In the genomic region with DNA sequence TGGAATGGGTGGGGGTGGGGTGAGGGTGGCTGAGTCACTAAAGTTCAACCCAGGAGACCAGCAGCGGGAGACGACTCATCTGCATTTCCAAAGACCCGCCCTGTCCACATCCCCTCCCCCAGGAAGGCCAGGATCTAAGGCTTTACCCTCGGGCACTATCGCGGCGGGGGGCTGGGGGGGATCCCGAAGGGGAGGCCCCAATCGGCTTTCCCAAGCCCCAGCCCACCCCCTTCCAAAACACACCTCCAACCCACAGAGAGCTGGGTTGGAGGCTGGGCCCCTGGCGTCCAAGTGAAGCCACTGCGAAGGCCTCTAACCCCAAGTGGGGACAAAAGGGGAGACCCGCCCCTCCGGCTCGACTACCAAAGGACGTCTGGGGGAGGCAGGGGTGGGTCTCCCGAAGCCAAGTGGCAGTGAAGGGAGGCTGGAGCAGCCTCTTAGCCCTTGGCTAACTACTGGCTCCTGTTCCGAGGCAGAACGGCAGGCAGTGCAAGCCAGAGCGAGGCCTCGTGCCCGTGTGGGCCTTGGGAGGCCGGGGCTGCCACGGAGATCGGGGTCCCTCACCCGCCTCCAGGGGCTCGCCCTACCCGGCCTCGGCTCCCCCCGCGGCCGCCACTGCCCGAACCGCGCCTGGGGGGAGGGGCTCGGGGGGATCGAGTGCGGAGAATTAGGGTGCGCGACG, we compare ENCODE assay signal across 8 mouse cellular contexts. TPM values are rescaled to one million over a fixed set of nuclear protein-coding genes. Genes with fewer than 3 reads are reported as not detected.
DNase-seq lines count a peak whose midpoint lies in the region; ATAC-seq lines count a peak whose summit lies in the region.

No protein-coding gene starts in this region.

- peak overlapping the region; percentile 99 for H3K4me2 ChIP-seq in embryonic facial prominence, embryonic 12.5 days (replicated peaks)
- H3K4me2 ChIP-seq in heart, embryonic 12.5 days, result peak overlapping the region; percentile 94
- peak overlapping the region; percentile 94 for H3K4me2 ChIP-seq in kidney, embryonic 16.5 days (replicated peaks; ENCODE audit: low read depth, low read length)

- no peaks in the 10 kb centered on the region for H3K9me3 ChIP-seq in embryonic facial prominence, embryonic 12.5 days
- no peaks in the 10 kb centered on the region for H3K9me3 ChIP-seq in heart, embryonic 12.5 days (replicated peaks)
- H3K9me3 ChIP-seq in kidney, embryonic 16.5 days (ENCODE audit: low read length), result no peaks in the 10 kb centered on the region

- peak overlapping the region; percentile 100 for H3K9ac ChIP-seq in embryonic facial prominence, embryonic 12.5 days
- peak overlapping the region; percentile 98 for H3K9ac ChIP-seq in heart, embryonic 12.5 days
- peak overlapping the region; percentile 90 for H3K9ac ChIP-seq in kidney, embryonic 16.5 days (replicated peaks; ENCODE audit: low read length)

- ATAC-seq in embryonic facial prominence, embryonic 12.5 days (ENCODE audit: insufficient number of reproducible peaks, insufficient read depth, low FRiP score, low TSS enrichment), result peak; percentile 18
- ATAC-seq in heart, embryonic 12.5 days (ENCODE audit: insufficient number of reproducible peaks, low FRiP score), result peak; percentile 65
- peak; percentile 49 for ATAC-seq in kidney, embryonic 16.5 days (ENCODE audit: low FRiP score, low TSS enrichment)

- DNase-seq in 3134 (ENCODE audit: extremely low read depth, insufficient read length, low spot score), result peak; percentile 94
- DNase-seq in NIH3T3 (ENCODE audit: low read depth), result peak; percentile 97
- peak; percentile 86 for DNase-seq in lung, postnatal 36 days
- peak; percentile 40 for DNase-seq in splenic B cell, adult 2 months (ENCODE audit: low read depth, low spot score)
- DNase-seq in layer of hippocampus, adult 8-10 months (ENCODE audit: low spot score in 2 of 2), result no peak

- H3K27ac ChIP-seq in embryonic facial prominence, embryonic 12.5 days, result peak overlapping the region; percentile 100
- H3K27ac ChIP-seq in heart, embryonic 12.5 days (ENCODE audit: poor library complexity, severe bottlenecking), result peak overlapping the region; percentile 100
- H3K27ac ChIP-seq in kidney, embryonic 16.5 days (ENCODE audit: low read length), result peak overlapping the region; percentile 100

- H3K4me1 ChIP-seq in embryonic facial prominence, embryonic 12.5 days, result peaks cover 50% of the 10 kb centered on the region
- H3K4me1 ChIP-seq in heart, embryonic 12.5 days (replicated peaks), result peaks cover 60% of the 10 kb centered on the region
- peaks cover 43% of the 10 kb centered on the region for H3K4me1 ChIP-seq in kidney, embryonic 16.5 days (ENCODE audit: insufficient read depth, low read length)

- 2% methylated on average over 39 of the region's 40 CpGs for WGBS in embryonic facial prominence, embryonic 12.5 days
- under 1% methylated on average over 40 of the region's 40 CpGs for WGBS in heart, embryonic 12.5 days
- WGBS in kidney, embryonic 16.5 days, result under 1% methylated on average over 37 of the region's 40 CpGs

- H3K4me3 ChIP-seq in embryonic facial prominence, embryonic 12.5 days, result peak overlapping the region; percentile 71
- peak overlapping the region; percentile 67 for H3K4me3 ChIP-seq in heart, embryonic 12.5 days
- peak overlapping the region; percentile 59 for H3K4me3 ChIP-seq in kidney, embryonic 16.5 days (ENCODE audit: low read length)

- no peaks in the 10 kb centered on the region for H3K27me3 ChIP-seq in embryonic facial prominence, embryonic 12.5 days
- no peaks in the 10 kb centered on the region for H3K27me3 ChIP-seq in heart, embryonic 12.5 days (replicated peaks)
- no peaks in the 10 kb centered on the region for H3K27me3 ChIP-seq in kidney, embryonic 16.5 days (ENCODE audit: insufficient read depth, low read length)
- no peaks in the 10 kb centered on the region for H3K27me3 ChIP-seq in splenic B cell, adult 2 months (ENCODE audit: control insufficient read depth, insufficient read depth, low read length, poor library complexity, severe bottlenecking)

- H3K36me3 ChIP-seq in embryonic facial prominence, embryonic 12.5 days, result peaks cover 10% of the 10 kb centered on the region; the same call in 1 of the 2 replicates
- no peaks in the 10 kb centered on the region for H3K36me3 ChIP-seq in heart, embryonic 12.5 days
- H3K36me3 ChIP-seq in kidney, embryonic 16.5 days (ENCODE audit: insufficient read depth, low read length), result peaks cover 10% of the 10 kb centered on the region; the same call in 1 of the 2 replicates
- H3K36me3 ChIP-seq in splenic B cell, adult 2 months (ENCODE audit: control insufficient read depth, insufficient read depth, low read length, poor library complexity, severe bottlenecking), result peaks cover 5% of the 10 kb centered on the region

RNA-seq across cellular contexts. Expression of gene Setd1b, which starts 3.6 kb away (rescaled TPM):
- 11.7 and 12.4 TPM in 2 replicates for polyA plus RNA-seq in embryonic facial prominence, embryonic 12.5 days (2016; fragmentation: Nextera tagmentation; extraction: Ambion mirVana)
- 7.4 and 8.1 TPM in 2 replicates for polyA plus RNA-seq in heart, embryonic 12.5 days (2016; fragmentation: Nextera tagmentation; extraction: Ambion mirVana)
- 8.4 and 11.0 TPM in 2 replicates for polyA plus RNA-seq in kidney, embryonic 16.5 days (2015; fragmentation: Nextera tagmentation; extraction: Ambion mirVana)
- total RNA-seq in layer of hippocampus, adult 8-10 months (2022), result 10 to 100 TPM; 33.1 to 37.9 (median 35.0) TPM

RNA-seq across cellular contexts. Expression of gene Rhof, which starts 5.9 kb away (rescaled TPM):
- 2.9 and 3.4 TPM in 2 replicates for polyA plus RNA-seq in embryonic facial prominence, embryonic 12.5 days (2016; fragmentation: Nextera tagmentation; extraction: Ambion mirVana)
- polyA plus RNA-seq in heart, embryonic 12.5 days (2016; fragmentation: Nextera tagmentation; extraction: Ambion mirVana), result 1.0 and 1.3 TPM in 2 replicates
- 3.2 and 3.8 TPM in 2 replicates for polyA plus RNA-seq in kidney, embryonic 16.5 days (2015; fragmentation: Nextera tagmentation; extraction: Ambion mirVana)
- total RNA-seq in layer of hippocampus, adult 8-10 months (2022), result 10 to 100 TPM; 42.0 to 46.6 (median 45.3) TPM

RNA-seq across cellular contexts. Expression of gene Psmd9, which starts 30.8 kb away (rescaled TPM):
- 89.0 and 95.5 TPM in 2 replicates for polyA plus RNA-seq in embryonic facial prominence, embryonic 12.5 days (2016; fragmentation: Nextera tagmentation; extraction: Ambion mirVana)
- polyA plus RNA-seq in heart, embryonic 12.5 days (2016; fragmentation: Nextera tagmentation; extraction: Ambion mirVana), result 58.5 and 58.6 TPM in 2 replicates
- 86.9 and 87.9 TPM in 2 replicates for polyA plus RNA-seq in kidney, embryonic 16.5 days (2015; fragmentation: Nextera tagmentation; extraction: Ambion mirVana)
- 10 to 100 TPM; 26.2 to 34.3 (median 27.4) TPM for total RNA-seq in layer of hippocampus, adult 8-10 months (2022)

RNA-seq across cellular contexts. Expression of gene Hpd, which starts 44.2 kb away (rescaled TPM):
- not detected in 2 replicates for polyA plus RNA-seq in embryonic facial prominence, embryonic 12.5 days (2016; fragmentation: Nextera tagmentation; extraction: Ambion mirVana)
- polyA plus RNA-seq in heart, embryonic 12.5 days (2016; fragmentation: Nextera tagmentation; extraction: Ambion mirVana), result not detected in 2 replicates
- polyA plus RNA-seq in kidney, embryonic 16.5 days (2015; fragmentation: Nextera tagmentation; extraction: Ambion mirVana), result 0.23 and 0.29 TPM in 2 replicates
- total RNA-seq in layer of hippocampus, adult 8-10 months (2022), result not detected

Comparison
In these comparisons a context has a peak if more than half of its experiments do, and no peak if none do; other contexts are left out.
1. DNase-seq: peak in 3134 (single experiment), NIH3T3 (single experiment), lung, postnatal 36 days (single experiment) and splenic B cell, adult 2 months (single experiment); none in layer of hippocampus, adult 8-10 months (0 of 2).
2. Peak in every context shown above with its lines, with median percentiles within 50 percentile points of each other: ATAC-seq, H3K27ac ChIP-seq, H3K4me2 ChIP-seq, H3K4me3 ChIP-seq and H3K9ac ChIP-seq.